Mouse (Mus musculus): ENCODE measurements around the gene Gm45717. TPM values are rescaled to one million over a fixed set of nuclear protein-coding genes. Genes with fewer than 3 reads are reported as not detected.
"Not testable (repeated sequence)": the region's sequence is repeated elsewhere in the genome, so short reads cannot be mapped to it uniquely, and the experiment has no call there.

The Gm45717 gene
- polyA plus RNA-seq, 1 experiment: 1.2 TPM

- H3K27ac ChIP-seq (ENCODE audit: insufficient read depth, low read depth, low read length): no peak overlapping the region
- no peak for TF ChIP-seq CTCF (IDR thresholded peaks at IDR 0.05; ENCODE audit: low read depth, low read length)
- no peak for TF ChIP-seq POLR2A (IDR thresholded peaks at IDR 0.05; ENCODE audit: borderline replicate concordance, low read depth, low read length)
- H3K4me3 ChIP-seq (ENCODE audit: insufficient read depth, low read length): no peak overlapping the region
- peaks cover 20% of the 10 kb centered on the region for H3K4me1 ChIP-seq (ENCODE audit: control insufficient read depth, insufficient read depth, low read length)
Measured at GRCm38 (mm10) chr7:140989022-140989421, 33.3 kb upstream of the Gm45717 start.

DNA sequence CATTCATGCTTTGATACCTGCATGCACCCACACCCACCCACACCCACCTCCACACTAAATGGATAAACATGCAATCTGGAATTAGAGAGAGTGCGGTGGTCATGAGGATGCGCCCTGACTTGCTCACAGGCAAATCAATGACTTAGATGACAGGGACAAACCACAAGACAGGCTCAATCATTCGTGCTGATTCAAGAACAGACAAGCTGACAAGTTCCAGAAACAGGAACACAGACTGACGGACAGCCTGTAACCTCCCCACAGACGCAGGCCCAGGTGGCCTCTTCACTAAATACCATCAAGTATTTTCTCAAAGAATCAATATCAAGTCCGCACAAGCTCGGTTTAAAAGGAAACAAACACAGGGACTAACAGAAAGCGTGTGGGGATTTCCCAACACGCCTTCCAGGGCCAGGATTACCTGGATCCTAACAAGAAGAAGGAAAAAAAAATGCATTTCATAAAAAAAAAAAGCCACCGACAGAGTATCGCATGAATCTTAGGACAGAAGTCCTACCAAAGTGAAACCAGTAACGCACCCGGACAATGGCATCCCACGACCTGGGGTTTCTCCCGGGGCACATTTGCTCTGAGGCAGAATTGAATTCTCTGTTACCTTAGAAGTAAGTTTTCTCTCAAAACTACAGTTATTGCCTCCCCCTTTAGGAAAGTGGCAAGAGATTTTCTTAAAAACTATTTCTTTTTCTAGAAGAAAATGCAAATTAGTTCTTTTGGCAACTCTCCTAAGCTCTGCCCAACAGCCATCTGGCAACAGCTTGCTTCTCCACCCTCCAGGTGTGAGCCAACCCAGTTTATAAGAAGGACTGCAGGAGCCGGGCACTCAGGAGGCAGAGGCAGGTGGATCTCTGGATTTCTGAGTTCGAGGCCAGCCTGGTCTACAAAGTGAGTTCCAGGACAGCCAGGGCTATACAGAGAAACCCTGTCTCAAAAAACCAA, 31.7 kb upstream of the Gm45717 start:
- peaks cover 21% of the 10 kb centered on the region for H3K4me1 ChIP-seq (ENCODE audit: control insufficient read depth, insufficient read depth, low read length)
- no peak overlapping the region for H3K4me3 ChIP-seq (ENCODE audit: insufficient read depth, low read length)
- no peak overlapping the region for H3K27ac ChIP-seq (ENCODE audit: insufficient read depth, low read depth, low read length)
- TF ChIP-seq POLR2A (IDR thresholded peaks at IDR 0.05; ENCODE audit: borderline replicate concordance, low read depth, low read length) (no peak), CTCF (IDR thresholded peaks at IDR 0.05; ENCODE audit: low read depth, low read length) (no peak)

DNA sequence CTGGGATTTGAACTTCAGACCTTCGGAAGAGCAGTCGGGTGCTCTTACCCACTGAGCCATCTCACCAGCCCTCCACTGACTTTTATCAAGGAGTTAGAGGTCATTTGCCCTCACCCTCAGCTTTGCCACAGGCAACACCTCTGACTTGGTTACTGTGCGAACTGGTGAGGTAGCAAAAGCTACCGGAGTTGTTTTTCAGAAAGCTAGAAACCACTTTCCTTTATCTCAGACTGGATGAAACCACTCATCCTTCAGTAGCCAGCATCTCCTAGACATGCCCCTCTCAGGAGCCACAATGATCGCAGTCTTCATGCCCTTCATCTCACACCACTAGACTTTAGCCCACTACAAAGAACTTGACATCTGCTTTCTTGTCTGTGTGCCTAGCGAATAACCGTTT, 27.2 kb upstream of the Gm45717 start:
- peaks cover 16% of the 10 kb centered on the region for H3K4me1 ChIP-seq (ENCODE audit: control insufficient read depth, insufficient read depth, low read length)
- no peak overlapping the region for H3K4me3 ChIP-seq (ENCODE audit: insufficient read depth, low read length)
- TF ChIP-seq POLR2A (IDR thresholded peaks at IDR 0.05; ENCODE audit: borderline replicate concordance, low read depth, low read length) (no peak), CTCF (IDR thresholded peaks at IDR 0.05; ENCODE audit: low read depth, low read length) (no peak)
- H3K27ac ChIP-seq (ENCODE audit: insufficient read depth, low read depth, low read length): no peak overlapping the region

- H3K27ac ChIP-seq (ENCODE audit: insufficient read depth, low read depth, low read length): no peak overlapping the region
- H3K4me3 ChIP-seq (ENCODE audit: insufficient read depth, low read length): no peak overlapping the region
- H3K4me1 ChIP-seq (ENCODE audit: control insufficient read depth, insufficient read depth, low read length): peaks cover 21% of the 10 kb centered on the region
- TF ChIP-seq POLR2A (IDR thresholded peaks at IDR 0.05; ENCODE audit: borderline replicate concordance, low read depth, low read length) (no peak), CTCF (IDR thresholded peaks at IDR 0.05; ENCODE audit: low read depth, low read length) (no peak)
Measured at GRCm38 (mm10) chr7:140981704-140982103, 26.0 kb upstream of the Gm45717 start.

GRCm38 (mm10) chr7:140976720-140977119, 21.0 kb upstream of the Gm45717 start:
- H3K4me1 ChIP-seq (ENCODE audit: control insufficient read depth, insufficient read depth, low read length): peaks cover 23% of the 10 kb centered on the region
- not testable (repeated sequence) for H3K4me3 ChIP-seq (ENCODE audit: insufficient read depth, low read length); H3K27ac ChIP-seq (ENCODE audit: insufficient read depth, low read depth, low read length)

DNA sequence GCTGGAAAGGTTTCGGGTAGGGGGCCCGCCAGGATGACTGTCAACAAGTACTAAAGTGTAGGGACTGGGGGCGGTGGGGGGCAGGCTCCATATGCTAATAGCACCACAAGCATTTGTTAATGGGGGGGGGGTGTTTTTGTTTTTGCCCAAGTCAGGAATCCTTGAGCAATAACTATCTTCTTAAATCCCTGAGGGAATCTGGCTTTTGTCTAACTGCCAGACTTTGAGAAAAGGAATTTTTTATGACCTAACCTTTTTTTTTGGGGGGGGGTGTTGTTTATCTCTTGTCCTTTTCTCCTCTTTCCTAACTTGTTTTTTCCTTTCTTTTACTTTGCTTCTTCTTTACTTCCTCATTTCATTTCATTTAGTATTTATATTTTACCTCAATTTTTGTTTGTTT, 19.7 kb upstream of the Gm45717 start:
- Histone ChIP-seq H3K4me3 (ENCODE audit: insufficient read depth, low read length) (no peak overlapping the region), H3K4me1 (ENCODE audit: control insufficient read depth, insufficient read depth, low read length) (peaks cover 28% of the 10 kb centered on the region), H3K27ac (ENCODE audit: insufficient read depth, low read depth, low read length) (no peak overlapping the region)
- TF ChIP-seq CTCF (IDR thresholded peaks at IDR 0.05; ENCODE audit: low read depth, low read length): no peak
- TF ChIP-seq POLR2A (IDR thresholded peaks at IDR 0.05; ENCODE audit: borderline replicate concordance, low read depth, low read length): no peak

DNA sequence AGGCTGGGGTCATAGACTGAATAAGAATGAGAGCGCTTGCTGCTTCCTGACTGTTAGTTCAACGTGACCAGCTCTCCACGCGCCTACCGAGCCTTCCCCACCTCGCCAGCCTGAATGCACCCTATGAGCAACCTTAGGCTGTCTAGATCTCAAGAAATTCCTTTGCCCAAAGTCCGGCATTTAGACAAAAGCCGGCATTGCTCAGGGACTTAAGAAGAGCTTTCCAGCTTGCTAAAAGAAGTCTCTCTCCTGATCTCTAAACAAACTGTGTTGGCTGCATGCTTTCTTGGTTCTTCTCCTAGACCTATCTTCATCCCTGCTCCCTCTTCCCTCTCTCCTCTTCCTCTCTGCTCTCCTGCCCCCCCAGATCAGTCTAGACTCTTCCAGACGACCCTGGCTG, 19.2 kb upstream of the Gm45717 start:
- no peak for TF ChIP-seq POLR2A (IDR thresholded peaks at IDR 0.05; ENCODE audit: borderline replicate concordance, low read depth, low read length)
- TF ChIP-seq CTCF (IDR thresholded peaks at IDR 0.05; ENCODE audit: low read depth, low read length): no peak
- Histone ChIP-seq H3K4me1 (ENCODE audit: control insufficient read depth, insufficient read depth, low read length) (peaks cover 25% of the 10 kb centered on the region), H3K27ac (ENCODE audit: insufficient read depth, low read depth, low read length) (no peak overlapping the region), H3K4me3 (ENCODE audit: insufficient read depth, low read length) (no peak overlapping the region)

- TF ChIP-seq POLR2A (IDR thresholded peaks at IDR 0.05; ENCODE audit: borderline replicate concordance, low read depth, low read length) (no peak), CTCF (IDR thresholded peaks at IDR 0.05; ENCODE audit: low read depth, low read length) (no peak)
- Histone ChIP-seq H3K27ac (ENCODE audit: insufficient read depth, low read depth, low read length) (no peak overlapping the region), H3K4me1 (ENCODE audit: control insufficient read depth, insufficient read depth, low read length) (peaks cover 25% of the 10 kb centered on the region), H3K4me3 (ENCODE audit: insufficient read depth, low read length) (no peak overlapping the region)
Measured at GRCm38 (mm10) chr7:140973396-140974165, 17.8 kb upstream of the Gm45717 start.

- Histone ChIP-seq H3K4me1 (ENCODE audit: control insufficient read depth, insufficient read depth, low read length) (peaks cover 20% of the 10 kb centered on the region), H3K27ac (ENCODE audit: insufficient read depth, low read depth, low read length) (no peak overlapping the region), H3K4me3 (ENCODE audit: insufficient read depth, low read length) (no peak overlapping the region)
- TF ChIP-seq POLR2A (IDR thresholded peaks at IDR 0.05; ENCODE audit: borderline replicate concordance, low read depth, low read length): no peak
- no peak for TF ChIP-seq CTCF (IDR thresholded peaks at IDR 0.05; ENCODE audit: low read depth, low read length)
Measured at GRCm38 (mm10) chr7:140971479-140972171, 15.9 kb upstream of the Gm45717 start.

Data from bone marrow macrophage, adult 2 months (primary cell).